Mouse (Mus musculus) MEL (cell line): ENCODE data around the gene Romo1.

Experiments
- MAX ChIP-seq: IDR thresholded peaks from 2 replicates; pipeline ENCODE4 v1.6.1; 2011; ENCODE audit warnings: low read length, improper control_type of control experiment
- MYC ChIP-seq: IDR thresholded peaks from 2 replicates; pipeline ENCODE4 v1.6.1; 2011; ENCODE audit warnings: low read depth, mild to moderate bottlenecking, low read length, improper control_type of control experiment, moderate library complexity
- POLR2A ChIP-seq, 2 experiments: IDR thresholded peaks; 2 replicates each; pipeline ENCODE4 v1.6.1; 2011 to 2012; ENCODE audit warnings: low read length in 2 of 2, mild to moderate bottlenecking in 2 of 2, control low read depth in 1 of 2, improper control_type of control experiment in 1 of 2, low read depth in 1 of 2, moderate library complexity in 1 of 2; ENCODE audit not compliant: control insufficient read depth in 1 of 2, insufficient read depth in 1 of 2, poor library complexity in 1 of 2
- POLR2AphosphoS5 ChIP-seq: IDR thresholded peaks from 2 replicates; pipeline ENCODE4 v1.6.1; 2012; ENCODE audit warnings: low read depth, borderline replicate concordance, mild to moderate bottlenecking, inconsistent platforms, low read length, moderate library complexity, mixed read lengths
- USF1 ChIP-seq: IDR thresholded peaks from 2 replicates; pipeline ENCODE4 v1.6.1; 2014; ENCODE audit warnings: low read depth, mild to moderate bottlenecking, inconsistent platforms, low read length, improper control_type of control experiment, moderate library complexity

DNA sequence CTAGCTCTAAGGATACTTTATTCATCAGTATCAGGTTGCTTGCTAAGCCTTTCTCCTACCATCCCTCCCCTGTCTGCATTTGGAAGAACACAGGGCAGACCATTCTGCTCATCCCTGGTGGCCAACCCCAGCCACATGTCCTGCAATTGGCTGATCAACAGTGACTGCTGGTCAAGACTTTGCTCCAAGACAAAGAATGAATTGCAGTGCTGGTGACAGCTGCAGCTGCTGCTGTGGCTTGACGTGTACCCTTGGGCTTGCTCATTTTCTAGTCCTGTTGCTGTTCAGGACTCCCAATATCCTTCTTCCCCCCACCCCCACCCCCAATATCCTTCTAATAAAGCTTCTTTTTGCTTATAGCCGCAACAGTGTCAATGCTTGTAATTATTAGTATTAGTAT is 48.2 kb downstream of the Romo1 start:
- no peak for TF ChIP-seq MAX
- TF ChIP-seq POLR2AphosphoS5, result no peak
- TF ChIP-seq POLR2A (IDR thresholded peaks at IDR 0.05; ENCODE audit: control insufficient read depth in 1 of 2, insufficient read depth in 1 of 2, low read depth in 1 of 2, low read length in 2 of 2, poor library complexity in 1 of 2), result no peak
- no peak for TF ChIP-seq USF1
- no peak for TF ChIP-seq MYC
